Mouse (Mus musculus) stomach, embryonic 15.5 days (tissue): ENCODE measurements at regions not wholly inside any gene's neighbourhood (a gene's known extent, or its start where the extent isn't known, plus 50 kb on each side); places are given as distances from the start of the nearest gene placed in this dataset.

Experiments used
- ATAC-seq: fragments of 200-750 bp; cut with Nextera tagmentation; 2 replicates; pipeline ENCODE4 v1.8.0; 2017; ENCODE audit warnings: low read depth, moderate number of reproducible peaks, moderate TSS enrichment; ENCODE audit not compliant: insufficient read depth, low FRiP score
- H3K27ac ChIP-seq: fragments of 300-500 bp; sonication (generic); 2 replicates; pipeline ENCODE4 v1.5.1; 2015; ENCODE audit warnings: mild to moderate bottlenecking, inconsistent platforms
- H3K27me3 ChIP-seq: fragments of 300-500 bp; sonication (generic); replicated peaks from 2 replicates; pipeline ENCODE4 v1.6.1; 2015; ENCODE audit warnings: inconsistent platforms
- H3K36me3 ChIP-seq: fragments of 300-500 bp; sonication (generic); 2 replicates; pipeline ENCODE4 v1.6.1; 2015; ENCODE audit warnings: inconsistent platforms
- H3K4me1 ChIP-seq: fragments of 300-500 bp; sonication (generic); 2 replicates; pipeline ENCODE4 v1.6.1; 2015; ENCODE audit warnings: inconsistent platforms
- H3K4me2 ChIP-seq: fragments of 300-500 bp; sonication (generic); 2 replicates; pipeline ENCODE4 v1.6.1; 2015; ENCODE audit warnings: mild to moderate bottlenecking, inconsistent platforms
- H3K4me3 ChIP-seq: fragments of 300-500 bp; sonication (generic); replicated peaks from 2 replicates; pipeline ENCODE4 v1.5.1; 2015; ENCODE audit warnings: inconsistent platforms
- H3K9ac ChIP-seq: fragments of 300-500 bp; sonication (generic); 2 replicates; pipeline ENCODE4 v1.6.1; 2015; ENCODE audit warnings: inconsistent platforms
- H3K9me3 ChIP-seq: fragments of 300-500 bp; sonication (generic); 2 replicates; pipeline ENCODE4 v1.6.1; 2016; ENCODE audit warnings: inconsistent platforms
- WGBS: fragments of 180-500 bp; shearing (Covaris S2); methylation state at CpG from one replicate; pipeline ENCODE4 v1.1.7; 2015; 5-methylcytosine and 5-hydroxymethylcytosine counted together

GRCm38 (mm10) chr11:23185211-23185610, 70.6 kb upstream of the Xpo1 start:
- no peak overlapping the region for H3K4me2 ChIP-seq
- H3K4me3 ChIP-seq: no peak overlapping the region
- H3K27me3 ChIP-seq: no peaks in the 10 kb centered on the region
- no peak overlapping the region for H3K27ac ChIP-seq
- ATAC-seq: no peak
- H3K36me3 ChIP-seq: no peaks in the 10 kb centered on the region
- H3K9ac ChIP-seq: no peak overlapping the region
- no peaks in the 10 kb centered on the region for H3K4me1 ChIP-seq
- 91% methylated on average over 2 of the region's 2 CpGs for WGBS
- no peaks in the 10 kb centered on the region for H3K9me3 ChIP-seq

- Histone ChIP-seq H3K9me3 (no peaks in the 10 kb centered on the region), H3K4me2 (no peak overlapping the region), H3K36me3 (no peaks in the 10 kb centered on the region), H3K9ac (no peak overlapping the region), H3K27me3 (no peaks in the 10 kb centered on the region), H3K4me3 (no peak overlapping the region), H3K4me1 (no peaks in the 10 kb centered on the region), H3K27ac (no peak overlapping the region)
- ATAC-seq: no peak
- 86% methylated on average over 9 of the region's 9 CpGs for WGBS
These were observed 54.0 kb upstream of the Xpo1 start for GRCm38 (mm10) chr11:23201701-23202449.

DNA sequence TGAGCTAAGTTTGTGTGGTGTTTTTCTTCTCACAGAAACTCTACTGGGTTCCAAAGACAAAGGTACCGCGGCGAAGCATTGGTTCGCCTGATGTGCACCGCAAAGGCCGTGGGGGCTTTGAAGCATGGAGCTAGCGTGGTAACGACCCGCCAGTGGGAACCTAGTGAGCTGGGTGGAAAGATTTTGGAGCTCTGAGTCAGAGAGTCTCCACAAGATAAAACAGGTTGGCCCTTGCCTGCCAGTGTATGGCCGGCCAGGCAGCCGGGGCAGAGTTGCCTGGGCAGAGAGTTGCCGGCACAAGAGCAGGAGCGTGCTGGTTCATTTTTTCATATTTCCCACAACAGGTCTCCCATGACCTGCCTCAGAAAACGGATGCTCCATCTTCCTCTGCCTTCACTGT, 52.3 kb upstream of the Xpo1 start:
- 86% methylated on average over 14 of the region's 14 CpGs for WGBS
- ATAC-seq: no peak

DNA sequence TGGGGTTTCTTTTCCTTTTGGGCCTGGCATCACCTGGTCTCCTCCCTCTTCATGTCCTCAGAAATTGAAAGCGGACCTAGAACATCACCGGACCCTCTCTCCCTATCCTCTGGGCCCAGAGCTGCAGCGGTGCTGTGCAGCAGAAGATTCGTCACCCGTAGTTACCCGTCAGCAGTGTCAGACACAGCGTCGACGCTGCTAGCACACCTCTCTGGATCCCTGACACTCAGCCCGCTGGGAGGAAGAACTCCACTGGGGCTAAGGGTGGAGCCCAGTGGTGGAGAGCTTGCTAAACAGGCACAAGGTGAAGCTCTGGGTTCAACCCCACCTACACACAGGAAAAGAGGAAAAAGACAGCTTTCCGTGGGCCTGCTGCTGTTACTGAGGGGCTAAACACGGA, 51.8 kb upstream of the Xpo1 start:
- Histone ChIP-seq H3K4me2 (no peak overlapping the region), H3K27me3 (no peaks in the 10 kb centered on the region), H3K27ac (no peak overlapping the region), H3K9me3 (no peaks in the 10 kb centered on the region), H3K4me1 (no peaks in the 10 kb centered on the region), H3K4me3 (no peak overlapping the region), H3K36me3 (no peaks in the 10 kb centered on the region), H3K9ac (no peak overlapping the region)
- ATAC-seq: no peak
- 65% methylated on average over 12 of the region's 12 CpGs for WGBS

More for the DNA sequence above, 52.3 kb upstream of the Xpo1 start:
- no peaks in the 10 kb centered on the region for H3K27me3 ChIP-seq
- no peaks in the 10 kb centered on the region for H3K36me3 ChIP-seq
- no peaks in the 10 kb centered on the region for H3K9me3 ChIP-seq
- H3K4me1 ChIP-seq: no peaks in the 10 kb centered on the region
- no peak overlapping the region for H3K4me3 ChIP-seq
- H3K4me2 ChIP-seq: no peak overlapping the region
- H3K9ac ChIP-seq: no peak overlapping the region
- no peak overlapping the region for H3K27ac ChIP-seq
